Mouse (Mus musculus) intestine, embryonic 15.5 days (tissue): Measurements from ENCODE around the gene Cic. TPM values are rescaled to one million over a fixed set of nuclear protein-coding genes. Genes with fewer than 3 reads are reported as not detected.
"Not testable (repeated sequence)": the region's sequence is repeated elsewhere in the genome, so short reads cannot be mapped to it uniquely, and the experiment has no call there.

Experiments used
- ATAC-seq: fragments of 200-750 bp; cut with Nextera tagmentation; 2 replicates; pipeline ENCODE4 v1.8.0; 2017; ENCODE audit warnings: moderate TSS enrichment, moderate library complexity
- H3K27ac ChIP-seq: fragments of 300-500 bp; sonication (generic); 2 replicates; pipeline ENCODE4 v1.5.1; 2015; ENCODE audit warnings: mild to moderate bottlenecking, inconsistent platforms
- H3K27me3 ChIP-seq: fragments of 300-500 bp; sonication (generic); replicated peaks from 2 replicates; pipeline ENCODE4 v1.6.1; 2015; ENCODE audit warnings: inconsistent platforms
- H3K36me3 ChIP-seq: fragments of 300-500 bp; sonication (generic); 2 replicates; pipeline ENCODE4 v1.6.1; 2015; ENCODE audit warnings: inconsistent platforms
- H3K4me1 ChIP-seq: fragments of 300-500 bp; sonication (generic); replicated peaks from 2 replicates; pipeline ENCODE4 v1.6.1; 2015; ENCODE audit warnings: inconsistent platforms
- H3K4me2 ChIP-seq: fragments of 300-500 bp; sonication (generic); replicated peaks from 2 replicates; pipeline ENCODE4 v1.6.1; 2015; ENCODE audit warnings: mild to moderate bottlenecking, inconsistent platforms
- H3K4me3 ChIP-seq: fragments of 300-500 bp; sonication (generic); replicated peaks from 2 replicates; pipeline ENCODE4 v1.5.1; 2015; ENCODE audit warnings: inconsistent platforms
- H3K9ac ChIP-seq: fragments of 300-500 bp; sonication (generic); 2 replicates; pipeline ENCODE4 v1.6.1; 2015; ENCODE audit warnings: inconsistent platforms
- H3K9me3 ChIP-seq: fragments of 300-500 bp; sonication (generic); 2 replicates; pipeline ENCODE4 v1.6.1; 2016; ENCODE audit warnings: inconsistent platforms
- WGBS: fragments of 180-500 bp; shearing (Covaris S2); methylation state at CpG from one replicate; pipeline ENCODE4 v1.1.7; 2015; 5-methylcytosine and 5-hydroxymethylcytosine counted together
- polyA plus RNA-seq: library from polyadenylated mRNA; unstranded; fragments of >200 nt; fragmentation: Nextera tagmentation; extraction: Ambion mirVana; gene quantifications from 2 replicates; pipeline ENCODE4 v1.2.1, GENCODE M21; 2015

Cic gene
- polyA plus RNA-seq, 1 experiment from 2014 or later: 26.6 TPM

DNA sequence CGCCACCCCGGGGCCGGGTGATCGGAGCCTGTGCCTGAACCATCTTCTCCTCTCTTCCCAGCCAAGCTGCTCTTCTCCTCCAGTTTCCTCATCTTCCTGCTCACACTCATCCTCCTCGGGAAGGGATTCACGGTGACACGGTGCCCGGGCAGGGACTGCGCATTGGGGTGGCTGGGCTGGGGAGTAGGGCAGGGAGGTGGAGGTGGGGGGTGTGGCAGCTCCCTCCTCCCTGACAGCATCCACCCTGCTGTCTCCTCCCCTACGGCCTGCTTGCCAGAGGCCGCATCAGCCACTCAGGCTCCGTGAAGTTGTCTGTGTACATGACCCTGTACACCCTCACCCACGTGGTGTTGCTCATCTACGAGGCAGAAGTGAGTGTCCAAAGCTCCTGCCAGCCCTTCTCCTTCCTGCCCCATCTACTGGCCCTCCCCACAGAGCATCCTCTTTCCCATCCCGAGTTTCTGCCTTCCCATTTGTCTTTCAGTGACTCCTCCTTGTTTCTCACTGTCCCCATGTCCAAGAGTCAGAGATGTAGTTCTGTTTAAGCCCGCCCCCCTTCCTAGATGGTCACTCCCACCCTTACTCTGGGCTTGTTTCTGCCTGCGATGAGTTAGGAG lies 41.3 kb downstream of the Cic start:
- H3K4me1 ChIP-seq: 0 out of 2 replicates have a peak, but pooled peaks cover 6% of the 10 kb centered on the region
- H3K36me3 ChIP-seq: no peaks in the 10 kb centered on the region
- no peaks in the 10 kb centered on the region for H3K9me3 ChIP-seq
- peaks cover 44% of the 10 kb centered on the region for H3K27me3 ChIP-seq
- H3K27ac ChIP-seq: no peak overlapping the region
- H3K4me3 ChIP-seq: no peak overlapping the region
- ATAC-seq: no peak
- H3K4me2 ChIP-seq: no peak overlapping the region
- WGBS: 59% methylated on average over 17 of the region's 17 CpGs
- no peak overlapping the region for H3K9ac ChIP-seq

DNA sequence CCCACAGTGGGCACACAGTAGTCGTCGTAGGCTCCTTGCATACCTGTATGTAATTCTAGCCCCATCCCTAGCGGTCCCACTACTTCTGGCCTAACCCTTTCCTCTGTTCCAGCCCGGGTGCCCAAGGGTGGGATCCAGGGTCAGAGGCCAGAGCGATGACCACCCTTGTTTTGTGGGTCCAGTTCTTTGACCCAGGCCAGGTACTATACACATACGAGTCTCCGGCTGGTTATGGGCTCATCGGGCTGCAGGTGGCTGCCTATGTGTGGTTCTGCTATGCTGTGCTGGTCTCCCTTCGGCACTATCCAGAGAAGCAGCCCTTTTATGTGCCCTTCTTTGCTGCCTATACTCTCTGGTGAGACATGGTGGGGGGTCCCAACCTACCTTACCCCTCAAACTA lies 41.9 kb downstream of the Cic start:
- Histone ChIP-seq H3K4me2 (no peak overlapping the region), H3K27ac (no peak overlapping the region), H3K36me3 (no peaks in the 10 kb centered on the region), H3K4me3 (no peak overlapping the region), H3K27me3 (peaks cover 50% of the 10 kb centered on the region), H3K4me1 (0 out of 2 replicates have a peak, but pooled peaks cover 6% of the 10 kb centered on the region), H3K9me3 (no peaks in the 10 kb centered on the region), H3K9ac (no peak overlapping the region)
- WGBS: 87% methylated on average over 9 of the region's 9 CpGs
- no peak for ATAC-seq

DNA sequence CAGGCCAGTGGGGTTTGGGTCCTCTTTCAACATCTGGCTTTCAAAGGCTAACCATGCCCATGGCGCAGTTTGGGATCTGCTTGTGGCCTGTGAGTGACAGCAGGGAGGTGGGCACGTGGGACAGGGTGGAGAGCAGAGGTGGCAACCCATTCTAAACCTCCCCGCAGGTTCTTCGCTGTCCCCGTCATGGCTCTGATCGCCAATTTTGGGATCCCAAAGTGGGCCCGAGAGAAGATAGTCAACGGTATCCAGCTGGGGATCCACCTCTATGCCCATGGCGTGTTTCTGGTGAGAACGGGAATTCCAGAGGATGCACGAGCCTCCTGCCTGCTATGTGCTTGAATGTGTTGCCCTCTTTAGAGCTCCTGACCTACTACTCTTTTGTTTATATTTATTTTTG lies 43.7 kb downstream of the Cic start:
- Histone ChIP-seq H3K36me3 (no peaks in the 10 kb centered on the region), H3K4me3 (no peak overlapping the region), H3K4me2 (no peak overlapping the region), H3K27me3 (peaks cover 59% of the 10 kb centered on the region), H3K9me3 (no peaks in the 10 kb centered on the region), H3K27ac (no peak overlapping the region), H3K4me1 (peaks cover 18% of the 10 kb centered on the region), H3K9ac (no peak overlapping the region)
- no peak for ATAC-seq
- WGBS: 75% methylated on average over 11 of the region's 11 CpGs

DNA sequence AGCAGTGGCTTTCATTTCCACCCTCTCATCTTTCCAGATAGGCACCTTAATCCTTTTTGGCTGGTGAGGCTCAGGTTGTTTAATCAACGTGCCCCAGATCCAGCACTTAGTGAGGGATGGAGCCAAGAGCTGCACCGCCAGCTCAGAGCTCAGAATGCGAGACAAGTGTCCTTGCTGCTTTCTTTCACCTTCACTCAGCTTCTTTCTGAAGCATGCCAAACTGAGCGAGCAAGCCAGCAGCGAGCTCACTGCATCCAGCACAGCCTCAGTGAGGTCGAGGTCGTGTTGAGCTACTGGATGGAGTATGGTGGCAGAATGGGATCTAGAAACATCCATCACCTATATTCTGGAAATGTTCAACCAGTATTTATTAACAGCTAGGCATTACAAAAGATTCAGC lies 45.8 kb downstream of the Cic start:
- H3K4me1 ChIP-seq: peaks cover 24% of the 10 kb centered on the region
- no peaks in the 10 kb centered on the region for H3K9me3 ChIP-seq
- H3K4me2 ChIP-seq: no peak overlapping the region
- no peak for ATAC-seq
- H3K27me3 ChIP-seq: peaks cover 58% of the 10 kb centered on the region
- no peaks in the 10 kb centered on the region for H3K36me3 ChIP-seq
- 39% methylated on average over 7 of the region's 7 CpGs for WGBS
- H3K27ac ChIP-seq: no peak overlapping the region
- H3K9ac ChIP-seq: no peak overlapping the region
- H3K4me3 ChIP-seq: no peak overlapping the region

DNA sequence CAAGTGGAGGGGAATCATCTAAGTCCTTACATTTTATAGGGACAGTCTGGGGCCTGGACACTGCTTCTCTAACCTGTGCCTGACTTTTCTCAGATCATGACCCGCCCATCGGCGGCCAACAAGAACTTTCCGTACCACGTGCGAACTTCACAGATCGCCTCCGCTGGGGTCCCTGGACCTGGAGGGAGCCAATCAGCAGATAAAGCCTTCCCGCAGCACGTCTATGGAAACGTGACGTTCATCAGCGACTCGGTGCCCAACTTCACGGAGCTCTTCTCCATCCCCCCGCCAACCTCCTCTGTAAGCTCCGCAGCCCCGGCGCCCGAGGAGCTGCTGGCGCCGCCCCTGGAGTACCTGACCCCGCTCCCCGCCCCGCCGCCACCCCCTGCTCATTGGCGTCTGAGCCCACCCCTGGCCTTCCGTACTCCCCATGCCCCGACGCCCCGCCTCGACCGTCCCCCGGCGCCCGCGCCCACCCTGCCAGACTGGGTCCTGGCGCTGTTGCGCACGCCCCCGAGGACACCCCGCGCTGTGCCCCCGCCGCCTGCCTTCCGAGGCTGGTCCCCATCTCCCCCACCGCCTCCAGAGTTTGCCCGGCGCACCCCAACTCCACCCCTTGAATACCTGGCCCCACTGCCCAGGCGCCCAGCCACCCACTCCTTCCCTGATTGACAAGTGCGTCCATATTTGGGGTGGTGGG lies 47.3 kb downstream of the Cic start:
- no peaks in the 10 kb centered on the region for H3K36me3 ChIP-seq
- H3K9ac ChIP-seq: peak overlapping the region; percentile 48
- H3K9me3 ChIP-seq: no peaks in the 10 kb centered on the region
- no peak overlapping the region for H3K27ac ChIP-seq
- peaks cover 26% of the 10 kb centered on the region for H3K4me1 ChIP-seq
- 2% methylated on average over 46 of the region's 51 CpGs for WGBS
- H3K4me2 ChIP-seq: peak overlapping the region; percentile 90
- H3K4me3 ChIP-seq: peak overlapping the region; percentile 43
- peaks cover 48% of the 10 kb centered on the region for H3K27me3 ChIP-seq
- no peak for ATAC-seq

DNA sequence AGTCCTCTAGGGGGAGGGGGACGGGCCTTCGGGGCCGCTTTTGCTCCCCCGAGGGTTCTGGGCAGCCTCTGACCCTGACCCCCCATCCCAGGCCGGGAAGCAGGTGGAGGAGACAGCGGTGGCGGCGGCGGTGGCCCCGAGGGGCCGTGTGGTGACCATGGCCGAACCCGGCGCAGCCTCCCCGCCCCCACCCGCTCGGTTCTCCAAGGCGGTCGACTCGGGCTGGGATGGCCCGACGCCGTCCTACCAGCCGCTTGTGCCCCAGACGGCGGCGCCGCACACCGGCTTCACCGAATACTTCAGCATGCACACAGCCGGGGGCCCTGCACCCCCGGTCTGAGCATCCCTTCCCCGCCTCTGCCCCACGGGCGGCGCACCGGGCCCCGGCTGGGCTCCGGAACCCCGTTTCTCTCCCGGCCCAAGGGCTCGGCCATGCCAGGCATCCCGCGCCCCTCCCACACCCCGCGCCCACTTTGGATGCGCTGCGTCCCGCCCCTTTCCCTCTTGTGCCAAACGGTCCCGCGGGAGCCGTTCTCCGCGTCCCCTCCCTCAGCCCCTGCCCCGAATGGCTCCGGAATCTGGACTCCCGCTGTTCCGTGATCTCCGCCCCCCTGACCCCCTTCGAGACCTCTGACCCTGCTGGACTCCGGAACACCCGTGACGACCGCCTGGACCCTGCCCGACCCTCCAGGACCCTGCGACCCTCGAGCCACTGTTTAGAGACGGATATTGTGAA lies 48.0 kb downstream of the Cic start:
- Histone ChIP-seq H3K27ac (no peak overlapping the region), H3K27me3 (peaks cover 48% of the 10 kb centered on the region), H3K4me3 (peak overlapping the region; percentile 43), H3K4me2 (peak overlapping the region; percentile 90), H3K9me3 (no peaks in the 10 kb centered on the region), H3K36me3 (no peaks in the 10 kb centered on the region), H3K9ac (peak overlapping the region; percentile 48), H3K4me1 (peaks cover 26% of the 10 kb centered on the region)
- ATAC-seq: no peak
- 2% methylated on average over 69 of the region's 69 CpGs for WGBS

DNA sequence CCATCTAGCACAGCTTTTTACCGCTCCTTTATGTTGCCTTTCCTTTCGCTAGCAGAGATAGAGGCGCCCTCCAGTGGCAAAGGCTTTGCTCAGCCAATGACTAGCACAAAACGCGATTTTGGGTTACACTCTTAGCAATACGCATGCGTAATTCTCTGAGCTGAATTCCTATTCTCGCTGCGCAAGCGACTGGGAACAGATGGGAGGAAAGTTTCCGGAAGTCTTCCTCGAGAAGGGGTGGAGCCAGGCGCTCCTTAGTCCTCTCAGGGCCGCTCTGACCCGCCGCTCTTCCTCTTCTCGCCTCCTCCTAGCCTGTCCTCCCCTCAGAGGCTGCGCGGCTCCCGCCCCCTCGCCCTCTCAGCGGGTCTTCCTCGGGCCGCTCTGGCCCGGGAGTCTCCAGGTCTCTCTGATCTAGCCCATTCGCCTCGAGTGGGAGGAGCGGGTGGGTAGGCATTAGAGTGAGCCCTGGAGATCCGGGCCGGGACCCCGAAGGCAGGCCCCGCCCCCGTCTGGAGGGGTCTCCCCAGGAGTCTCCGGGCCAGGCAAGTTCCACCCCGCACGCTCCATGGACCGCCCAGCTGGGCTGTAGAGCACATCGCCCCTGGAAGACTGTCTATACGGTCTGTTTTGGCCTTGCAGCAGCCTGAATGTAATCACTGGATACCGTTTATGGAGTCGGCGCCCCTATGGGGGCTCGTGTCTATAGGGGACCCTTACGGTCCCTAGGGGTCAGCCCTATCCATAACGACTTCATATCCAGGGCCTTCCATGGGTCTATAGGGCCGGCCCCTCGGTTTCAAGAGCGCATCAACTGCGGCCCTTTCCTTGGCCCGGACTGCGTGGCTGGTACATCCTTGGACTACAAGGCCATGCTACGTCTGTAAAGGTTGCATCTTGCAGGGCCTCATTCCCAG lies 49.3 kb downstream of the Cic start, which contains the start of gene Megf8:
Gene Megf8, plus strand, starts transcription at position 633 of the 914 bp plus-strand sequence.
- Histone ChIP-seq H3K4me3 (peak within 1 kb of the TSS; percentile 61), H3K4me1 (peaks cover 31% of the 10 kb centered on the region), H3K27ac (peak within 1 kb of the TSS; percentile 82), H3K9me3 (no peaks in the 10 kb centered on the region), H3K9ac (peak within 1 kb of the TSS; percentile 70), H3K27me3 (peaks cover 41% of the 10 kb centered on the region), H3K36me3 (no peaks in the 10 kb centered on the region), H3K4me2 (peak within 1 kb of the TSS; percentile 96)
- ATAC-seq: peak; percentile 98
- WGBS: under 1% methylated on average over 52 of the region's 52 CpGs

DNA sequence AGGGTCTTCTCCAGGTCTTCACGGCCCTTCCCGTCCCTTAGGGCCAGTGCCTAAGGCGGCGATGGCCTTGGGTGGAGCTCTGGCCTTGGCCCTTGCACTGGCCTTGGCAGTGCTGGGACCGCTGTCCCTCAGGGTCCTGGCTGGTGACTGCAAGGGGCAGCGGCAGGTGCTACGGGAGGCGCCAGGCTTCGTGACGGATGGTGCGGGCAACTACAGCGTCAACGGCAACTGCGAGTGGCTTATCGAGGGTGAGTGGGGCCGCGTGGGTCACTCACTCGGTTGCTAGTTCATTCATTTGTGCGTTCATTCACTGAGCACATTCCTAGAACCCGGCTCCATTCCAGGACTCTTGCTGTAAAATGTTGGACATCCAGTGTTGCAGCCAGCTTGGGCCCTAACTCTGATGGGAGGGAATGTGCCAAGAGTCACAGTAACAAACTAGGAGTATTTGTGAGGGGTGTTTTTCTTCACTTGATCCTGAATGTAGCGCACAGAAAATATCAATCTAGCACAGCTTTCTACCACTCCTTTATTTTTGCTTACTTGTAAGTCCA lies 50.0 kb downstream of the Cic start:
- H3K9ac ChIP-seq: peak overlapping the region; percentile 70
- H3K36me3 ChIP-seq: no peaks in the 10 kb centered on the region
- H3K4me2 ChIP-seq: peak overlapping the region; percentile 96
- peak overlapping the region; percentile 82 for H3K27ac ChIP-seq
- H3K27me3 ChIP-seq: peaks cover 33% of the 10 kb centered on the region
- ATAC-seq: no peak
- 13% methylated on average over 21 of the region's 21 CpGs for WGBS
- H3K4me1 ChIP-seq: peaks cover 32% of the 10 kb centered on the region
- H3K4me3 ChIP-seq: peak overlapping the region; percentile 61
- no peaks in the 10 kb centered on the region for H3K9me3 ChIP-seq

DNA sequence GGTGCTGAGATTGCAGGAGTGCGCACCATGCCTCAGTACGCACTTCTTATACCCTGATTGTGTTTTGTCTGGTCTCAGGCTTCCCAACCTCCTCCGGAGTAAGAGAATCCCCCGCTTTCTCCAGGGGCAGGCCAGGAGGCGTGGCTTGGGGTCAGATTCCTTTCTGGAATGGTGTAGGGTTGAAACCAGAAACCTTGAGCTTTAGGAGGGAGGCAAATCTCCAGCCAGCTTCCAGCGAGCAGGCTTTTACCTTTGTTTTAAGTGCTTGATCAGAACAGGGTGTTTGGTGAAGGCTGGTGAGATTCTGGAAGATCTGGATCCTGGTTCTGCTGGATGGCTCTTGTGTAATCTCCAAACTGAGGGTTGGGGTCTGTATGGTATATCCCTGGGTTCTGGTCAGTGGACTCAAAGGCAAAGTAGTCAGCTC lies 54.6 kb downstream of the Cic start:
- peak overlapping the region; percentile 40 for H3K4me2 ChIP-seq
- H3K27me3 ChIP-seq: no peaks in the 10 kb centered on the region
- H3K27ac ChIP-seq: peak overlapping the region; percentile 79
- no peak overlapping the region for H3K4me3 ChIP-seq
- no peaks in the 10 kb centered on the region for H3K36me3 ChIP-seq
- 14% methylated on average over 6 of the region's 6 CpGs for WGBS
- H3K9me3 ChIP-seq: no peaks in the 10 kb centered on the region
- peaks cover 13% of the 10 kb centered on the region; the same call in 1 of the 2 replicates for H3K4me1 ChIP-seq
- peak; percentile 86 for ATAC-seq
- no peak overlapping the region; the same call in 1 of the 2 replicates for H3K9ac ChIP-seq

DNA sequence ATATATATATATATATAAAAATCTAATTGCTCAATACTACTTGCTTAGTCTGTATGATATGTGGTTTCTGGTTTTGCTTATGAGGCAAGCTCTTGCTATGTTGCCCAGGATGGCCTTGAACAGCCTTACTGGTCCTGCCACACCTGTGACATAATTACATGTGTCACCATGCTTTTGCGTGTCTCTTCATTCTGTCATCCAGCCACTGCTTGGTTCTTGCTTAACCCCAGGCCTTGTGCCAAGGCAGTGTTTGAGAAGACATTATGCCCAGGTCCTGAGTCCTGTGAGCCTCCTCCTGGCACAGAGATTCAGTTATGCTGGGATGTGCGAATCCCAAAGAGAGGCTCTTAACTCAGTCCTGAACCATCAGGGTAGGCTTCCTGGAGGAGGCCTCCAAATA lies 55.7 kb downstream of the Cic start:
- H3K4me3 ChIP-seq: no peak overlapping the region
- 89% methylated on average over 2 of the region's 2 CpGs for WGBS

DNA sequence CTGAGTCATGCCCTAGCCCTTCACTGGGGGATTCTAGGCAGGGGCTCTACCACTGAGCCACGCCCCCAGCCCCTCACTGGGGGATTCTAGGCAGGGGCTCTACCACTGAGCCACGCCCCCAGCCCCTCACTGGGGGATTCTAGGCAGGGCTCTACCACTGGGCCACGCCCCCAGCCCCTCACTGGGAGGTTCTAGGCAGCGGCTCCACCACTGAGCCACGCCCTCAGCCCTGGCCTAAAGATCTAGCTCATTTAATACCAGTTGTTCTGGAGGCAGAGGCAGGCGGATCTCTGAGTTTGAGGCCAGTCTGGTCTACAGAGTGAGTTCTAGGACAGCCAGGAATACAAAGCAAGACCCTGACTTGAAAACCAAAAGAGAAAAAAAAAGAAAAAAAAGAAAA lies 57.9 kb downstream of the Cic start:
- H3K4me1 ChIP-seq, H3K9ac ChIP-seq, H3K4me2 ChIP-seq, H3K9me3 ChIP-seq, ATAC-seq, H3K27ac ChIP-seq, H3K36me3 ChIP-seq, H3K27me3 ChIP-seq, H3K4me3 ChIP-seq: not testable (repeated sequence)
- 92% methylated on average over 6 of the region's 6 CpGs for WGBS

More for the DNA sequence above, 55.7 kb downstream of the Cic start:
- Histone ChIP-seq H3K9me3 (no peaks in the 10 kb centered on the region), H3K9ac (no peak overlapping the region), H3K27ac (no peak overlapping the region), H3K27me3 (no peaks in the 10 kb centered on the region), H3K4me1 (peaks cover 8% of the 10 kb centered on the region; the same call in 1 of the 2 replicates), H3K4me2 (no peak overlapping the region), H3K36me3 (no peaks in the 10 kb centered on the region)
- no peak for ATAC-seq
